Mouse (Mus musculus): ENCODE measurements around the gene Mrgprg.

The Mrgprg gene

GRCm38 (mm10) chr7:143755357-143756124 lies 11.3 kb downstream of the Mrgprg start:
- no peak for DNase-seq (ENCODE audit: low read depth, low spot score)

- DNase-seq (ENCODE audit: low read depth, low spot score), result peak; percentile 61
Observed at GRCm38 (mm10) chr7:143753990-143754715, 12.6 kb downstream of the Mrgprg start.

GRCm38 (mm10) chr7:143752606-143753005 lies 14.2 kb downstream of the Mrgprg start:
- DNase-seq (ENCODE audit: low read depth, low spot score), result no peak

GRCm38 (mm10) chr7:143752056-143752455 lies 14.7 kb downstream of the Mrgprg start:
- DNase-seq (ENCODE audit: low read depth, low spot score), result no peak

- DNase-seq (ENCODE audit: low read depth, low spot score), result no peak
Observed at GRCm38 (mm10) chr7:143751380-143751779, 15.4 kb downstream of the Mrgprg start.

- no peak for DNase-seq (ENCODE audit: low read depth, low spot score)
Observed at GRCm38 (mm10) chr7:143749045-143749444, 17.7 kb downstream of the Mrgprg start.

- DNase-seq (ENCODE audit: low read depth, low spot score), result peak; percentile 82
Observed at GRCm38 (mm10) chr7:143748041-143748868, 18.5 kb downstream of the Mrgprg start.

GRCm38 (mm10) chr7:143740653-143741052 lies 26.1 kb downstream of the Mrgprg start:
- DNase-seq (ENCODE audit: low read depth, low spot score), result no peak

- DNase-seq (ENCODE audit: low read depth, low spot score), result peak; percentile 51
Observed at GRCm38 (mm10) chr7:143739511-143740461, 27.0 kb downstream of the Mrgprg start.

GRCm38 (mm10) chr7:143738601-143739006 lies 28.2 kb downstream of the Mrgprg start:
- DNase-seq (ENCODE audit: low read depth, low spot score), result no peak

GRCm38 (mm10) chr7:143738194-143738593 lies 28.6 kb downstream of the Mrgprg start:
- no peak for DNase-seq (ENCODE audit: low read depth, low spot score)

GRCm38 (mm10) chr7:143733746-143734145 lies 33.0 kb downstream of the Mrgprg start:
- no peak for DNase-seq (ENCODE audit: low read depth, low spot score)

GRCm38 (mm10) chr7:143729886-143730285 lies 36.9 kb downstream of the Mrgprg start:
- DNase-seq (ENCODE audit: low read depth, low spot score), result no peak

- no peak for DNase-seq (ENCODE audit: low read depth, low spot score)
Observed at GRCm38 (mm10) chr7:143726396-143726795, 40.4 kb downstream of the Mrgprg start.

- DNase-seq (ENCODE audit: low read depth, low spot score), result no peak
Observed at GRCm38 (mm10) chr7:143723841-143724240, 43.0 kb downstream of the Mrgprg start.

GRCm38 (mm10) chr7:143722646-143723045 lies 44.1 kb downstream of the Mrgprg start:
- DNase-seq (ENCODE audit: low read depth, low spot score), result no peak

GRCm38 (mm10) chr7:143717811-143718210 lies 49.0 kb downstream of the Mrgprg start:
- DNase-seq (ENCODE audit: low read depth, low spot score), result no peak
